Mouse (Mus musculus): ENCODE measurements around the gene Dst. TPM values are rescaled to one million over a fixed set of nuclear protein-coding genes. Genes with fewer than 3 reads are reported as not detected.

The Dst gene
- polyA plus RNA-seq, 1 experiment from 2014 or later = 38.4 TPM

GRCm38 (mm10) chr1:33955626-33956025 lies 47.6 kb downstream of the Dst start:
- 94% methylated on average over 6 of the region's 6 CpGs for WGBS
- no peaks in the 10 kb centered on the region for H3K4me1 ChIP-seq
- no peaks in the 10 kb centered on the region for H3K36me3 ChIP-seq

DNA sequence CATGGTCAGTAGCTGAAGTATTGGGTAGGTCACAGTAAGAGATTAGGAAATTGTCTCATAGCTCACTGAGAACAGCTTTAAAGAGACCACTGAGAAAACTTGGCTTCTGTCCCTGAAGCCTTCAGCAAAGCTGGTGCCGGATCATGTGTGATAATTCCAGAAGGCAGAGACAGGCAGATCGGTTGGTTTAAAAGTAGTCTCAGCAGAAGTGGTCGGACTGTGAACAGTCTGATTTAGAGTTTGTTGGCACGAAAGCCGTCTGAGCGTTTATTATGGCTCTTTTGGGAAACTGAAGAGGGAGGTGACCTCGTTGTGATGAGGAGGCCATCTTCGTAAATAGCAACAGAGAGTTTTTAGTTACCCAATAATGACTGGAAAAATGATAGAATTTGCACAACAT lies 52.4 kb downstream of the Dst start:
- Histone ChIP-seq H3K4me2 (replicated peaks) (no peak overlapping the region), H3K4me3 (no peak overlapping the region), H3K4me1 (no peaks in the 10 kb centered on the region), H3K27me3 (no peaks in the 10 kb centered on the region), H3K27ac (replicated peaks) (no peak overlapping the region), H3K36me3 (no peaks in the 10 kb centered on the region), H3K9ac (replicated peaks) (no peak overlapping the region), H3K9me3 (no peaks in the 10 kb centered on the region)
- WGBS = 90% methylated on average over 8 of the region's 8 CpGs
- ATAC-seq (ENCODE audit: low FRiP score, low read depth) = no peak

More at GRCm38 (mm10) chr1:33955626-33956025, 47.6 kb downstream of the Dst start:
- no peak for ATAC-seq (ENCODE audit: low FRiP score, low read depth)
- H3K9ac ChIP-seq (replicated peaks) = no peak overlapping the region
- no peak overlapping the region for H3K27ac ChIP-seq (replicated peaks)
- no peak overlapping the region for H3K4me2 ChIP-seq (replicated peaks)
- no peaks in the 10 kb centered on the region for H3K9me3 ChIP-seq
- no peaks in the 10 kb centered on the region for H3K27me3 ChIP-seq
- no peak overlapping the region for H3K4me3 ChIP-seq

GRCm38 (mm10) chr1:33964643-33965042 lies 56.6 kb downstream of the Dst start:
- peaks cover 3% of the 10 kb centered on the region; the same call in 1 of the 2 replicates for H3K4me1 ChIP-seq
- no peak overlapping the region for H3K4me3 ChIP-seq
- no peak overlapping the region for H3K4me2 ChIP-seq (replicated peaks)
- H3K9me3 ChIP-seq = no peaks in the 10 kb centered on the region
- H3K27me3 ChIP-seq = no peaks in the 10 kb centered on the region
- WGBS = 60% methylated on average over 5 of the region's 5 CpGs
- H3K36me3 ChIP-seq = no peaks in the 10 kb centered on the region
- no peak overlapping the region for H3K9ac ChIP-seq (replicated peaks)
- no peak for ATAC-seq (ENCODE audit: low FRiP score, low read depth)
- no peak overlapping the region for H3K27ac ChIP-seq (replicated peaks)

- Histone ChIP-seq H3K36me3 (no peaks in the 10 kb centered on the region), H3K4me1 (peaks cover 3% of the 10 kb centered on the region; the same call in 1 of the 2 replicates), H3K27me3 (no peaks in the 10 kb centered on the region), H3K9me3 (no peaks in the 10 kb centered on the region), H3K27ac (replicated peaks) (no peak overlapping the region), H3K4me2 (replicated peaks) (no peak overlapping the region), H3K4me3 (no peak overlapping the region), H3K9ac (replicated peaks) (no peak overlapping the region)
- WGBS = 83% methylated on average over 4 of the region's 4 CpGs
- ATAC-seq (ENCODE audit: low FRiP score, low read depth) = peak; percentile 10; the same call in 1 of the 2 replicates
Measured at GRCm38 (mm10) chr1:33965824-33966223, 57.8 kb downstream of the Dst start.

DNA sequence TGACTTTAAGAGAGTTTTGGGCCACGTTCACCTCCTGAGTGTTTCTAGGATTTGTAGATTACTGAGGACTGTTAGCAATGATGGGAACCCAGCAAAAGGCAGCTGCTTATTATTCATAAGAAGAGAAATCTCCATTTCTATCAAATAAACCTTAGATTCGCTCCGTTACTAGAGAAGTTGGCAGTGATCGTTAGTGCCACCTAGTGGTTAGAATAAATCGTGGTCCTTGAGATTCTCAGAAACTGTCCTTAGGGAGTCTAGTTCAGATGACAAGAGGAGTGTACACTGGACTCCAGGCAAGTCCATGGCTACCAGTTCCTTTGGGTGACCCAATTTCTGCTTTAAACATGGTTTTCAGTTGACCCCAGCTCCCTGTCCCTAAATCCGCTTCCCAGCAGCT lies 58.3 kb downstream of the Dst start:
- no peak overlapping the region for H3K4me3 ChIP-seq
- WGBS = 26% methylated on average over 6 of the region's 6 CpGs
- ATAC-seq (ENCODE audit: low FRiP score, low read depth) = no peak

GRCm38 (mm10) chr1:33967206-33967605 lies 59.2 kb downstream of the Dst start:
- ATAC-seq (ENCODE audit: low FRiP score, low read depth) = no peak
- 78% methylated on average over 4 of the region's 4 CpGs for WGBS
- H3K27me3 ChIP-seq = no peaks in the 10 kb centered on the region
- no peak overlapping the region for H3K4me3 ChIP-seq
- H3K27ac ChIP-seq (replicated peaks) = no peak overlapping the region
- no peak overlapping the region for H3K9ac ChIP-seq (replicated peaks)
- no peaks in the 10 kb centered on the region for H3K36me3 ChIP-seq
- no peaks in the 10 kb centered on the region for H3K9me3 ChIP-seq
- H3K4me1 ChIP-seq = peaks cover 3% of the 10 kb centered on the region; the same call in 1 of the 2 replicates
- H3K4me2 ChIP-seq (replicated peaks) = no peak overlapping the region

More for the DNA sequence above, 58.3 kb downstream of the Dst start:
- H3K4me2 ChIP-seq (replicated peaks) = no peak overlapping the region
- H3K27ac ChIP-seq (replicated peaks) = no peak overlapping the region
- peaks cover 3% of the 10 kb centered on the region; the same call in 1 of the 2 replicates for H3K4me1 ChIP-seq
- H3K9ac ChIP-seq (replicated peaks) = no peak overlapping the region
- no peaks in the 10 kb centered on the region for H3K9me3 ChIP-seq
- H3K36me3 ChIP-seq = no peaks in the 10 kb centered on the region
- H3K27me3 ChIP-seq = no peaks in the 10 kb centered on the region

DNA sequence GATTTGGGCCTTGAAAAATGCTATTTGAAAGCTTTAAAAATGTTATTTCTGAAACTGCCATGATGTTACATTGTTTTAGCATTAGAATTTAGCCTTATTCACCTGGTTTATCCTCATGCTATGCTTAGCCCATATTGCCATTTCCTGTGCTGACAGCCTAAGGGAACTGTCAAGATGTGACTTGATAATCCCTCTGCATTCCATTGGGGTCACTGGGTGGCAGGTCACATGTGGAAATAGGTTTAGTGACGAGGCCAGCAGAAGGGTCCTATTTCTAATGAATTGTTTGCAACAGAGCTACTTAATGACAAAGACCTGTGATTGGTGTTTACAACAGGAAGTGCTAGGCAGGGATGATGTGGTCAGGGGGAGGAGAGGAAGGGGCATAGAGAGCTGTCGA lies 61.9 kb downstream of the Dst start:
- peaks cover 3% of the 10 kb centered on the region; the same call in 1 of the 2 replicates for H3K4me1 ChIP-seq
- no peak for ATAC-seq (ENCODE audit: low FRiP score, low read depth)
- H3K9ac ChIP-seq (replicated peaks) = no peak overlapping the region
- H3K4me3 ChIP-seq = no peak overlapping the region
- H3K4me2 ChIP-seq (replicated peaks) = no peak overlapping the region
- H3K27me3 ChIP-seq = no peaks in the 10 kb centered on the region
- no peak overlapping the region for H3K27ac ChIP-seq (replicated peaks)
- H3K9me3 ChIP-seq = no peaks in the 10 kb centered on the region
- 45% methylated on average over 2 of the region's 2 CpGs for WGBS
- H3K36me3 ChIP-seq = no peaks in the 10 kb centered on the region

- Histone ChIP-seq H3K9ac (replicated peaks) (no peak overlapping the region), H3K27me3 (no peaks in the 10 kb centered on the region), H3K27ac (replicated peaks) (no peak overlapping the region), H3K36me3 (no peaks in the 10 kb centered on the region), H3K9me3 (no peaks in the 10 kb centered on the region), H3K4me2 (replicated peaks) (no peak overlapping the region), H3K4me1 (no peaks in the 10 kb centered on the region), H3K4me3 (no peak overlapping the region)
- ATAC-seq (ENCODE audit: low FRiP score, low read depth) = no peak
- WGBS = 90% methylated on average over 11 of the region's 11 CpGs
Measured at GRCm38 (mm10) chr1:33974401-33974800, 66.4 kb downstream of the Dst start.

DNA sequence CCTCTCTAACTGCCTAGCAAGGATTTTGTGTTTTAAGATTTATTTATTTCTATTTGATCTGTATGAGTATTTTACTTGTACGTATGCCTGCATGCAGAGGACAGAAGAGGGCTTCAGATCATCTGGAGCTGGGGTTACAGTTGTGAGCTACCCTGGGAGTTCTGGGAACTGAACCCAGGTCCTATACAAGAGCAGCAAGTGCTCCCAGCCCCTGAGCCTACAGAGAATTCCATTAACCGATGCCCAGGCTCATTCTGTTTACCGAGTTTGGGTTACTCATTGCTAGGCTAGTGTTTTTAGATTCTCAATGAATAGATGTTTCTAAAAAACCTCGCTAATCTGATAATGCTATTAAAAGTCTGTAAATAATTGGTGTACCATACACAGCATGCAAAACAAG lies 67.3 kb downstream of the Dst start:
- no peak for ATAC-seq (ENCODE audit: low FRiP score, low read depth)

DNA sequence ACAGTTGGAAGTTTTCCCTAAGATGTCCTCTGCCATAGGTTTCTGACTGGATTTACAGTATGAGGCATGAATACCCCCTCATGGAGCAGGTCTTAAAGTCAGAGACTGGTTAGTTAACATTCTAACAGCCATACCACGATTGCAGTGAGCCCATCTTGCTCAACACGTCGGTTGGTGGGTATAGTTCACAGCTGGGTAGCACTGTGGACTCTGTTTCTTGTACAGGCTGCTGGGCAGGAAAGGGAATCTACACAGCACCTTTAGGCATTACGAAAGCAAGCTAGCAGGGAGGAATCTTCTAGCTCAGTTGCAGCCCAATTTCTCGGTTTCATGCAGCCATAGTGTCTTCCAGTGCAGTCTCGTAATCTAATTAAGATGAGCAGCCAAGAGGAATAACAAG lies 69.8 kb downstream of the Dst start:
- Histone ChIP-seq H3K27me3 (no peaks in the 10 kb centered on the region), H3K4me1 (no peaks in the 10 kb centered on the region), H3K9me3 (no peaks in the 10 kb centered on the region), H3K4me2 (replicated peaks) (no peak overlapping the region), H3K4me3 (no peak overlapping the region), H3K9ac (replicated peaks) (no peak overlapping the region), H3K27ac (replicated peaks) (no peak overlapping the region), H3K36me3 (no peaks in the 10 kb centered on the region)
- 85% methylated on average over 6 of the region's 6 CpGs for WGBS
- no peak for ATAC-seq (ENCODE audit: low FRiP score, low read depth)

More for the DNA sequence above, 67.3 kb downstream of the Dst start:
- H3K4me2 ChIP-seq (replicated peaks) = no peak overlapping the region
- no peak overlapping the region for H3K9ac ChIP-seq (replicated peaks)
- no peak overlapping the region for H3K27ac ChIP-seq (replicated peaks)
- no peaks in the 10 kb centered on the region for H3K27me3 ChIP-seq
- no peaks in the 10 kb centered on the region for H3K9me3 ChIP-seq
- WGBS = 80% methylated on average over 4 of the region's 4 CpGs
- H3K4me3 ChIP-seq = no peak overlapping the region
- no peaks in the 10 kb centered on the region for H3K4me1 ChIP-seq
- no peaks in the 10 kb centered on the region for H3K36me3 ChIP-seq

DNA sequence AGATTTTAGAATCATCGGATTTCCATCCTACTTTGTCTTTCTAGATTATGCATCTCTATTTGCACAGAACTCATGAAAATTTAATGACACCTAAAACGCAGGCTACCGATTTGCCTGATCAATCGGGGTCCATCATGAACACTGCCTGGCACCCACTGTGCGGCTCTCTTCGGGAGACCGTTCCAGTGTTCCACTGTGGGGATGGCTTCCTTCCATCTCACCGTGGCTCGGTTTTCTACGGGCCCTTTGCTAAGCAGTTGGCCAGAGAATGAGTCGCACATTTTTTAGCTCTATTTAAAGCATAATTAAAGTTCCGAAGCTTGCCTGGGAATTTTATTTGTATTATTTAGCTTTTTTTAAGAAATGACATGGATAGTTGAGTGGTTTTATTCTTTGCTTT lies 72.4 kb downstream of the Dst start:
- Histone ChIP-seq H3K4me3 (no peak overlapping the region), H3K27ac (replicated peaks) (no peak overlapping the region), H3K9ac (replicated peaks) (no peak overlapping the region), H3K9me3 (no peaks in the 10 kb centered on the region), H3K27me3 (no peaks in the 10 kb centered on the region), H3K4me2 (replicated peaks) (no peak overlapping the region), H3K36me3 (no peaks in the 10 kb centered on the region), H3K4me1 (no peaks in the 10 kb centered on the region)
- 79% methylated on average over 12 of the region's 12 CpGs for WGBS
- no peak for ATAC-seq (ENCODE audit: low FRiP score, low read depth)

GRCm38 (mm10) chr1:33989643-33990042 lies 81.6 kb downstream of the Dst start:
- Histone ChIP-seq H3K4me1 (no peaks in the 10 kb centered on the region), H3K9ac (replicated peaks) (no peak overlapping the region), H3K4me3 (no peak overlapping the region), H3K9me3 (no peaks in the 10 kb centered on the region), H3K4me2 (replicated peaks) (no peak overlapping the region), H3K27me3 (peaks cover 4% of the 10 kb centered on the region; the same call in 1 of the 2 replicates), H3K27ac (replicated peaks) (no peak overlapping the region), H3K36me3 (no peaks in the 10 kb centered on the region)
- no peak for ATAC-seq (ENCODE audit: low FRiP score, low read depth)
- 92% methylated on average over 13 of the region's 13 CpGs for WGBS

- WGBS = 92% methylated on average over 6 of the region's 6 CpGs
- Histone ChIP-seq H3K27ac (replicated peaks) (no peak overlapping the region), H3K4me2 (replicated peaks) (no peak overlapping the region)
Measured at GRCm38 (mm10) chr1:33991067-33991466, 83.0 kb downstream of the Dst start.

More at GRCm38 (mm10) chr1:33991067-33991466, 83.0 kb downstream of the Dst start:
- Histone ChIP-seq H3K4me3 (no peak overlapping the region), H3K27me3 (peaks cover 4% of the 10 kb centered on the region; the same call in 1 of the 2 replicates), H3K4me1 (no peaks in the 10 kb centered on the region), H3K36me3 (no peaks in the 10 kb centered on the region), H3K9me3 (no peaks in the 10 kb centered on the region), H3K9ac (replicated peaks) (no peak overlapping the region)
- no peak for ATAC-seq (ENCODE audit: low FRiP score, low read depth)
